Mouse (Mus musculus) cerebellum, adult 2 months (tissue): ENCODE data around the gene Akap12. TPM values are rescaled to one million over a fixed set of nuclear protein-coding genes. Genes with fewer than 3 reads are reported as not detected.
A peak's percentile ranks its signal among the peaks of the same experiment; 100 is the strongest.

Source experiments
- DNase-seq, 2 experiments: peaks; one replicate each; pipeline ENCODE4 v3.0.0; 2021
- H3K27ac ChIP-seq: fragments of 200-500 bp; 2 replicates; pipeline ENCODE4 v1.5.1; 2012; ENCODE audit warnings: low read length, control low read depth, inconsistent platforms; ENCODE audit not compliant: insufficient read depth
- H3K27me3 ChIP-seq: fragments of 200-500 bp; 2 replicates; pipeline ENCODE4 v1.6.1; 2012; ENCODE audit warnings: inconsistent platforms, mild to moderate bottlenecking, low read length, moderate library complexity; ENCODE audit not compliant: control insufficient read depth, insufficient read depth
- H3K4me1 ChIP-seq: fragments of 200-500 bp; 2 replicates; pipeline ENCODE4 v1.6.1; 2011; ENCODE audit warnings: low read length; ENCODE audit not compliant: control insufficient read depth, insufficient read depth
- H3K4me3 ChIP-seq: fragments of 200-500 bp; replicated peaks from 2 replicates; pipeline ENCODE3; 2011; ENCODE audit warnings: mild to moderate bottlenecking, low read depth, low read length, control low read depth; ENCODE audit not compliant: insufficient read depth
- CTCF ChIP-seq: fragments of 200-500 bp; IDR thresholded peaks from 2 replicates; pipeline ENCODE4 v1.5.1; 2011; ENCODE audit warnings: low read depth, mild to moderate bottlenecking, control low read depth, low read length, moderate library complexity, borderline replicate concordance; ENCODE audit not compliant: insufficient read depth
- POLR2A ChIP-seq: fragments of 200-500 bp; IDR thresholded peaks from 2 replicates; pipeline ENCODE4 v1.6.1; 2011; ENCODE audit warnings: low read length, control low read depth, borderline replicate concordance; ENCODE audit not compliant: insufficient read depth
- WGBS: fragments of 180-500 bp; shearing (Covaris S2); methylation state at CpG from one replicate; pipeline ENCODE4 v1.1.7; 2018; 5-methylcytosine and 5-hydroxymethylcytosine counted together
- polyA plus RNA-seq: library from polyadenylated mRNA; depleted of rRNA; stranded (reverse); fragments of >200 nt; gene quantifications from 2 replicates; pipeline ENCODE4 v1.2.3, GENCODE M21; 2012; rRNA removed

The Akap12 gene
- 36.2 and 38.4 TPM in 2 replicates for polyA plus RNA-seq

- H3K4me3 ChIP-seq, result peak within 1 kb of the TSS; percentile 96
- peak within 1 kb of the TSS; percentile 80 for H3K27ac ChIP-seq
- H3K27me3 ChIP-seq, result no peaks in the 10 kb centered on the region
- 1% methylated on average over 54 of the region's 54 CpGs for WGBS
- TF ChIP-seq CTCF (no peak), POLR2A (peak; percentile 58; the same call in 1 of the 2 replicates)
- H3K4me1 ChIP-seq, result peaks cover 10% of the 10 kb centered on the region
- peak; percentile 72 to 81 for DNase-seq
Measured at GRCm38 (mm10) chr10:4266041-4266930, at the start of gene Akap12. Gene Akap12, plus strand, starts transcription at chr10:4266380.

- DNase-seq, result peak; percentile 18 to 20
- WGBS, result 77% methylated on average over 17 of the region's 17 CpGs
- H3K4me3 ChIP-seq, result no peak overlapping the region
Measured at GRCm38 (mm10) chr10:4230563-4231359, 35.4 kb upstream of the Akap12 start.

GRCm38 (mm10) chr10:4233102-4233501, 33.1 kb upstream of the Akap12 start:
- Histone ChIP-seq H3K4me3 (no peak overlapping the region), H3K4me1 (peaks cover 6% of the 10 kb centered on the region), H3K27ac (no peak overlapping the region), H3K27me3 (no peaks in the 10 kb centered on the region)
- no peak for TF ChIP-seq POLR2A
- no peak for TF ChIP-seq CTCF
- WGBS, result 10% methylated on average over 9 of the region's 9 CpGs
- DNase-seq, result peak; percentile 21 to 38

More at GRCm38 (mm10) chr10:4230563-4231359, 35.4 kb upstream of the Akap12 start:
- Histone ChIP-seq H3K4me1 (peaks cover 6% of the 10 kb centered on the region), H3K27me3 (no peaks in the 10 kb centered on the region), H3K27ac (no peak overlapping the region)
- no peak for TF ChIP-seq CTCF
- TF ChIP-seq POLR2A, result no peak

DNA sequence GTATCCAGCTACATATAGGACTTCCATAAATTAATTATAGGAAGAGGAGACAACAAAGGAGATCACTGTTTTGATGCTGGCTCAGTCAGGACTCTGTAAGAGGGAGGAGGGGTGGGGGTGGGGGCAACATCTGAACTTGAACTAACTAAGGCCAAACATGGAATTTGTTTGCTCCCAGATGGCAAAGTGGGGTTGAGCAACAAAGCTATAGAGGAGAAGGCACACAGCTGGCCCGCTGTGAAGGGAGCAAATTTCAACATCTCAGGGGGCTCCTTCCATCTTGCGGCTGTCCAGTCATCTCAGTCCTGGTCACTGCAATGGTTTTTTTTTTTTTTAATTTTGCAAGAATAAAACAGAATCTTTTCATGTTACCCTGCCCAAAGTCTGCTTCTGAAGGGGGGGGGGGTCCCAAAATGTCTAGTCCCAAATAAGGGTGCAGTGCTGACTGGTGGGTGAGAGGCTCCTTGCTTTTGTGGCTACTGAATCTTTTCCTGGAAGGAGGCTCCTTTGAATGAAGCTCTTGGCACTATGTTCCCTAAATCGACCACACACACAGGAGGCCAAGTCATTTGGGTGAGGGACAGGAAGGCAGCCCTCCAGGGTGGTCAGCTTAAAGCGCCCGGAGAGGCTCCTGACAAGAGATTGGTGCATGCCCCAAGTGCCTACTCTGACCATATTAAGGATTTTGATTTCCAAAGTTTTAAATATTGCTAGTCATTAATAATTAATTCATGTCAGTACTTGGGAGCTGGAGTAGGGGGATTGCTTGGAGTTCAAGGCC, 26.2 kb upstream of the Akap12 start:
- WGBS, result 50% methylated on average over 5 of the region's 5 CpGs
- no peak overlapping the region for H3K4me3 ChIP-seq
- DNase-seq, result no peak
- H3K27ac ChIP-seq, result no peak overlapping the region
- H3K4me1 ChIP-seq, result no peaks in the 10 kb centered on the region
- H3K27me3 ChIP-seq, result no peaks in the 10 kb centered on the region
- TF ChIP-seq CTCF (no peak), POLR2A (no peak)

GRCm38 (mm10) chr10:4243591-4244300, 22.4 kb upstream of the Akap12 start:
- no peak overlapping the region for H3K4me3 ChIP-seq
- H3K27me3 ChIP-seq, result no peaks in the 10 kb centered on the region
- H3K4me1 ChIP-seq, result no peaks in the 10 kb centered on the region
- no peak for TF ChIP-seq CTCF
- no peak for TF ChIP-seq POLR2A
- no peak overlapping the region for H3K27ac ChIP-seq
- WGBS, result 86% methylated on average over 16 of the region's 16 CpGs
- no peak for DNase-seq

GRCm38 (mm10) chr10:4245812-4246211, 20.4 kb upstream of the Akap12 start:
- TF ChIP-seq POLR2A, result no peak
- no peak for TF ChIP-seq CTCF
- DNase-seq, result no peak
- H3K4me1 ChIP-seq, result 0 out of 2 replicates have a peak, but pooled peaks cover 3% of the 10 kb centered on the region
- no peak overlapping the region for H3K4me3 ChIP-seq
- no peaks in the 10 kb centered on the region for H3K27me3 ChIP-seq
- H3K27ac ChIP-seq, result no peak overlapping the region
- WGBS, result 23% methylated on average over 2 of the region's 2 CpGs
